Mouse (Mus musculus): ENCODE measurements around the gene Elfn1. TPM values are rescaled to one million over a fixed set of nuclear protein-coding genes. Genes with fewer than 3 reads are reported as not detected.
"Not testable (repeated sequence)": the region's sequence is repeated elsewhere in the genome, so short reads cannot be mapped to it uniquely, and the experiment has no call there.

Elfn1 gene
- total RNA-seq, 4 experiments from 2014 or later = 0.13 to 0.43 (median 0.41) TPM; not detected in 1

DNA sequence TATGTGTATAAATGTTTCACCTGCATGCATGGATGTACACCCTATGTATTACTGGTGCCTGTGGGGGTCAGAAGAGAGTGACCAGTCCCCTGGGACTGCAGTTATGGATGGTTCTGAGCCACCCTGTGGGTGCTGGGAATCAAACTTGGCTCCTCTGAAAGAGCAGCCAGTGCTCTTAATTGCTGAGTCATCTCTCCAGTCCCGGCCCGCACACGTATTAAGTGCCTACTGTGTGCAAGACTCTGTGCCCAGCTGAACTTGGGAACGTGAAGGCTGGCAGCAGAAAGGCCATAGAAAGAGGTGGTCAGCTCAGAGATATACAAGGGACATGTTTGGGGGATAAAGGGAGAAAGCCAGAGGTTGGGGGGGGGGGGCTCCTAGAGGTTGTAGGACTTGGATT lies 68.8 kb downstream of the Elfn1 start:
- no peak for DNase-seq (ENCODE audit: low spot score)

DNA sequence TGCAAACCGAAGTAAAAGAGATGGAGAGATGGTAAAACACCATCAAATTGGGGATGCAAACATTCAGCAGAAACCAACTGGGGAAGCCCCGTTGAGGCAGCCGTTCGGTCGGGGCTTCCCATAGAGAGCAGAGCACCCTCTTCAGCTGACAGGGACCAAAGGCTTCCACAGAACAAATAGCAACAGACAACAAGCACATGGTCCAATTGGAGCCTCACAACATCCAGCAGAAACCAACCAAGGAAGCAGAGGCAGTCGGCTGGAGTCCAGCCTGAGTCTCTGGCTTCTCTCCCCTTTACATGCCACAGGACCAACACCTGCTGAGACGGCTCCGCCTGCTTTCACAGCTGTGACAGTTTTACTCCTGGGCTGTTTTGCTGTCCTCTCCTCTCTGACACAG lies 69.7 kb downstream of the Elfn1 start:
- DNase-seq (ENCODE audit: low spot score) = no peak

DNA sequence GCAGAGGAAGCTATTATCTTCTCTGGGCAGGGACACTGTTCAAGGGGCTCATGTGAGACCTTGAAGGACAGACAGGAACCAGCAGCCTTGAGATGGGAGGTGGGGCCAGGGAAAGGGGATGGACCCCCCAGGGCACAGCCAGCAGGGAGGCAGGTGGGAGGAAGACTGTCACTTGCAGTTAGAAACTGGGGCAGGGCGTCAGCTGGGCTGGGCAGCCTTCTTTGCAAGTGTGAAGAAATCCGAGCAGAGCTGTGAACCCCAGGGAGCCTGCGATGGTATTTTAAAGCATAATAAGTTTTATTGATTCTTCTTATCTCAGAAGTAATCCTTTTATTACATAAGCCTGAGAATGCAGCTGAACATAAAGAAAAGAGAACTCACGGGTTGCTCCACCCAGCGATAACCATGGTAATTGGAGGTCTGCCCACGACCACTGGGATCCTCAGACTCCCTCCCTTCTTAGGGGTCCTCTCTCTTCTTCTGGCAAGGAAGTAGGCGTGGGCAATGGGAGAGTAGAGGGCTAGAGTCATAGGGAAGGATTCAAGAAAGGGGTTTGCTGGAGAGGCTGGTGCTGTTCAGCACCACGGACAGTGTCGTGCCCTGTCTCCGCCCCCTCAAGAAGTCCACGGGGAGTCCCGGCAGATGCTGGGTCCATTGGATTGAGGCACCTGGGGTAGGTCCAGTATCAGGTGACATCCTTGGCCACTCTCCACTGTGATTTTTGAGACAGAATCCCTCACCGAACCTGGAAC lies 71.0 kb downstream of the Elfn1 start:
- DNase-seq (ENCODE audit: low spot score) = no peak

DNA sequence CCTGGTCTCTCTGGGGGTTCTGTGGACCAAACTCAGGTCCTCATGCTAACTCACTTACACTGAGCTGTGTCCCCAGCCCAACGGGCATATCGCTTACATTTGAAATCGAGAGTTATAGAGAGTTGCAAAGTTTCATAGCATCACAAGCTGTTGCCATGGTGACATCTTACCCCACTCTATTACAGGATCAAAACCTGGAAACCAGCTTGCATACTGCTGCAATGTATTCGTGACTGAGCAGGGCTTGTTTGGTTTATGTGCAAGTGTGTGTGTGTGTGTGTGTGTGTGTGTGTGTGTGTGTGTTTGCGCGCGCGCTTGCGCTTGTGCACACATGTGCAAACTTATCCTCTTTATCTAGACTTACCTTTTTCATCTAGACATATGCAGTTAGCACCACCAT lies 71.6 kb downstream of the Elfn1 start:
- no peak for DNase-seq (ENCODE audit: low spot score)

- no peak for DNase-seq (ENCODE audit: low spot score)
Observed at GRCm38 (mm10) chr5:139981976-139982375, 74.2 kb downstream of the Elfn1 start.

DNA sequence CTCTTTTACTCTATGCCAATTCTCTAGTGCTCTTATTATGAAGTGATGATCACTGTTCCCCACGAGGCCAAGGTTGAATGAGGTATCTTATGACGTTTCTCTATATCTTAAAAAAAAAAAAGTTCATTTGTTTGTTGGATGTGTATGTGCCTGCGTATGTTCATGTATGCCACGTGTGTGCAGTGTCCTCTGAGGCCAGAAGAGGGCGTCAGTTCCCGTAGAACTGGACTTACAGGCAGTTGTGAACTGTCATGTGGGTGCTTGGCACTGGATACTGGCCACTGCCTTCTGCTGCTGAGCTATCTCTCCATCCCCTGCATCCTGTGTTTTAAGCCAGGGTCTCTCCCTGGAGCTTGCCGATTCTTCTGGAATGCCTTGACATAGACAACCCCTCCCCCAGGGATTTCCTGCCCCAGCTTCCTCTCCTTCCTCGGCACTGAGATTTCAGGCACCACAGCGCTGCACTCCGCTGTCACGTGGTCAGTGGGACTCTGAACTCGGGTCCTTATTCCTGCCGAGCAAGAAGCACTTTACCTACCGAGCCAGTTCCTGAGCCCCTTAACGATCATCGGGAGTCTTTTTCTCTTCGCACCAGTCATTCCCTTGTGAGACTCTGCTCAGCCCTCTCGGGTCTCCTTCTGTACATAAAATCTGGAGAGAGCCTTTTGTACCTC lies 77.5 kb downstream of the Elfn1 start:
- DNase-seq (ENCODE audit: low spot score) = no peak

- no peak for DNase-seq (ENCODE audit: low spot score)
Observed at GRCm38 (mm10) chr5:139991531-139991930, 83.8 kb downstream of the Elfn1 start.

GRCm38 (mm10) chr5:139998321-139998720 lies 90.6 kb downstream of the Elfn1 start:
- DNase-seq (ENCODE audit: low spot score) = not testable (repeated sequence)

DNA sequence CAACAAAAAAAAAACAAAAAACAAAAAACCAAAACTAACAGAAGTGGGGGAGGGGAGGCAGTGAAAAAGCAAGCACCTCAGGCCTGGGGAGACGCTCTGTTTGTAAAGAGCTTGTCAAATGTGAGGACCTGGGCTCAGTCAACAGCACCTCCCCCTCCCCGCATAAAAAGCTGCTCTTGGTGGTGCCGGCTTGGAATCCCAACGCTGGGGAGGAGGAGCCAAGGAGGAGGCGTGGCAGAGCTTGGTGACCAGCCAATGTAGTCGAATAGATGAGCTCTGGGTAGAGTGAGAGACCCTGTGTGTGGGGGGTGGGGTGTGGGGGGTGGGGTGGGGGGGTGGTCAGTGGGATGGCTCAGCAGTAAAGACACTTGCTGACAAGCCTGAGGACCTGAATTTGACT lies 91.2 kb downstream of the Elfn1 start:
- DNase-seq (ENCODE audit: low spot score) = no peak

- no peak for DNase-seq (ENCODE audit: low spot score)
Observed at GRCm38 (mm10) chr5:140002541-140002940, 94.8 kb downstream of the Elfn1 start.

- DNase-seq (ENCODE audit: low spot score) = no peak
Observed at GRCm38 (mm10) chr5:140006861-140007260, 99.1 kb downstream of the Elfn1 start.

DNA sequence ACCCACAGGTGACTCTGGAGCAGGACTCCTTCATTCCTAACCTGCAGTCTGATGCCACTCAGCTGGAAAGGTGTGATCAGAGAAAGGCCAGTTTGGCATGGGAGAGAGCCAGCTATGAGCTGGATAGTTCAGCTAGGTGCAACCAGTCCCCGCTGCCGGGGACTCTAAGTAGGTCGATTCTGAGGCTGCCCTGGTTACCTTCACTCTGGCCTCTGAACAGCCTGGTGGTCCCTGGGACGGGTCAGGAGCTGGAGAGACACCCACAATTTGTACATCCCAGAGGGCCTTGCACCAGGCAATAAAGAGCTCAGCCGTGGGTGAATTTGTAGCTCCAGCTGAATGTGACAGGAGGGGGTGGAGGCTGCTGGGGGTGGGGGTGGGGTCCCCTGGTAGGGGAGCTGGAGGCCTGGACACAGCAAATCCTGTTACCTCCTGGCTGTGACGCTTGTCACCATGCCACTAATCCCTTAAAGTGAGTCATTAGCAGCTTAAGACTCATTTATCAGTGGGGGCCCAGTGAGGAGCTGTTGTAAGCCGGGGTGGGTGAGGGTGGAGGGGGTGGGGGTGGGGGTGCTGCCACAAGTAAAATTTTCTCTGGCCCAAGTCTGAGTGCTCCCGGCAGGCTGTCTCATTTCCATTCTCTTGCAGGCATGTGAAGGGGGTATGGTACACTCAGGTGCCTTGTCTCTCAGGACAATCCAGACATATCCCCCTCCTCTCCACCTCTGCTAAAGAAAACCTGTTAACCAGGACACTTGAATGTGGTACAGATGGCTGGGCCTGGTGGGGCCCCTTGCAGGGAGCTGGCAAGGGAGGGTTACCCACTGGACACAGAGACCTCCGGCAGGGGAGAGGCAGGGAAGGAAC lies 100.1 kb downstream of the Elfn1 start:
- DNase-seq (ENCODE audit: low spot score) = no peak

DNA sequence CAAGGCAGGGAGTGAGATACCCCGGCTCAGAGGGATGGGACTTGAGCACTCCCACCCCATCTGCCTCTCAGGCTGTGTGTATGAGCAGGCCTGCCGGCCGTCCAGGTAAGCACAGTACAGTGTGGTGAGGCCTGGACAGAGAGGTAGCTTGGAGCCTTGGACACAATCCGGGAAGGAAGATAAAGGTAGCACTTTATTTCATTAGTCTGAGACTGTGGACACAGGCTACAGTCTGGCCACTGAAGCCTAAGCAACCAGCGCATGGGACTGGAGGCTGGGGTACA lies 100.7 kb downstream of the Elfn1 start:
- DNase-seq (ENCODE audit: low spot score) = no peak

- DNase-seq (ENCODE audit: low spot score) = no peak
Observed at GRCm38 (mm10) chr5:140009083-140009655, 101.4 kb downstream of the Elfn1 start.

DNA sequence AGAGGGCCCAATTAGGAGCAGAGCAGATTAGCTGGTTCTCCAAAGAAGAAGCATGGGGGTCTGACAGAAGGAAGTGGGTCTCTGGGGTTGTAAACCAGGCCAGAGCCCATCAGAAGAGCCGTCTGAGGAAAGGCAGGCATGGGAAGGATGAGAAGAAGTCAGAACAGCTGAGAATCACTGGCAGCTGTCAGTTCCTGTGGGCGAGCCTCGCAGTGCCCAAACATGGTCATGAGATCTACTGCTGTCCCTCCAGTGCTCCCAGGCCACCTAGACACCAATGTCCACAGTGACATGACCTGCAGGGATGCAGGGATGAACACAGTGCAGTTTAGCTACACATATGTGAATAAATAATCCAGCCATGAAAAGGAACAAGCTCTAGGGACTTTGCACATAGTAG lies 102.7 kb downstream of the Elfn1 start:
- no peak for DNase-seq (ENCODE audit: low spot score)

- no peak for DNase-seq (ENCODE audit: low spot score)
Observed at GRCm38 (mm10) chr5:140012286-140012967, 104.7 kb downstream of the Elfn1 start.

DNA sequence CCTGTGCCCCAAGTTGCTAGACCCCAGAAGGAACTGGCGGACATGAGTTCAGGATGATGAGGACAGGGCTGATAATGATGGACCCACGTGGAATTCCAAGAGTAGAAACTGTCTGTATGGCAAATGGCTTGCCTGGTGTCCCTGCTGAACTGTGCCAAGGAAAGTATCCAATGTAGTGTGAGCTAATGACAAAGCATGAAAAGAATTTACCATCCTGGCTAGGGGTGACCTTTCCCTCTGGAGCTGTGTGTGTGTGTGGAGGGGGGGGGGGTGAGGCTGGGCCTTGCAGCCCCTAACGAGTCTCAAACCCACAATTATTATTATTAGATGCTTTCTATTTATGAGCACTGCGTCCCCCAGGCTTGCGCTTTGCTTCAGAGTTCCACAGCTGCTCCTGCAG lies 105.9 kb downstream of the Elfn1 start:
- no peak for DNase-seq (ENCODE audit: low spot score)

DNA sequence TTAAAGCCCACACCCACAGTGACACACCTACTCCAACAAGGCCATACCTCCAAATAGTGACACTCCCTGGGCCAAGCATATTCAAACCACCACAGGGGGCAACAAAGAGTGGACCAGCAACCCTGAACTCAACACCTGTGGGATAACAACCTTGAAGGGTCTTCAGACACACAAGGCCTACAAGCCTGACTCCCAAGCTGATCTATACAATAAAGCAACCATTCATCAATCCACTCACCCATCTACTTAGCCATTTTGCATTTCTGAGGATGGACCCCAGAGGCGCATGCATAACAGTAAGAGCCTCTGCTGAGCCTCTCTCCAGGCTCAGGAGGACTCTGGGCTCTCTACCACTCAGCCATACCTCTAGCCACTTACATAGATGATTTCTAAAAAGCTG lies 109.2 kb downstream of the Elfn1 start:
- no peak for DNase-seq (ENCODE audit: low spot score)

DNA sequence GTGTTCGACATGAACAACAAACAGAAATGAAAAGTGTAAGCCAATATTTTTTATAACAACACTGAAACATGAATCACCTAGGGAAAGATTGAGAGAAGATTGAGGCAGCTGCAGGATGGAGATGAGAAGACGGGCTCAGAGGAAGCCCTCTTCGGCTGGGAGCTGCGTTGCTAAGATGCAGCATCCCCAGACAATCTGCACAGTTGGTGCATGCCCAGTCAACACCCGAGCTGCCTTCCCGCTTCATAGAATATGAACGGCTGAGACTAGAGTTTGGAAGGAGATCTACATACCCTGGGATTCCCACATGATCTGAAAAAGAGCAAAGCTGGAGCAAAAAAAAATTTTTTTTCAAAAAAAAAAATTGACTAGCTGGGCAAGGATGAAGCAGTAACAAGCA lies 111.0 kb downstream of the Elfn1 start:
- DNase-seq (ENCODE audit: low spot score) = no peak

GRCm38 (mm10) chr5:140019616-140020015 lies 111.9 kb downstream of the Elfn1 start:
- no peak for DNase-seq (ENCODE audit: low spot score)

DNA sequence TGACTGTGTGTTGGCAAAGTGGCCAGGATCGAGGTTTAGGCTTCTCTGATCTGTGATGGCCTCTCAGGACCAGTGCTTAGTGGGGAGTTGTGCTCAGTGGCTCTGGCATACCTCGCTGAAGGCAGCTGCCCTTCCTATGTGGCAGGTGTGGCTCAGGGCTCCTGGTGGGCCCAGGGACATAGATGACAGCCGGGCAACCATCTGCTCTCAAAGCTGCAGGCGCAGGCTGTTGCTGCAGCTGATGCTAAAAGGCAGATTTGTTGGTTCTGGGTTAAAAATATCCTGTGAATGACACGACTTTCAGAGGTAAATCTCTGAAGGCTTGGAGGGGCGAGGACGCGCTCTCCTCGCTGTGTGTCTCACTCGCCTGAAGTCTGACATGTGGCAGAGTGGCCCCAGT lies 114.0 kb downstream of the Elfn1 start:
- no peak for DNase-seq (ENCODE audit: low spot score)

- no peak for DNase-seq (ENCODE audit: low spot score)
Observed at GRCm38 (mm10) chr5:140022861-140023260, 115.1 kb downstream of the Elfn1 start.
